Mouse (Mus musculus): Measurements from ENCODE around the gene Vps45. TPM values are rescaled to one million over a fixed set of nuclear protein-coding genes. Genes with fewer than 3 reads are reported as not detected.
A peak's percentile ranks its signal among the peaks of the same experiment; 100 is the strongest.
"Not testable (repeated sequence)": the region's sequence is repeated elsewhere in the genome, so short reads cannot be mapped to it uniquely, and the experiment has no call there.

Vps45 gene
- polyA plus RNA-seq, 1 experiment from 2014 or later: 20.4 TPM

DNA sequence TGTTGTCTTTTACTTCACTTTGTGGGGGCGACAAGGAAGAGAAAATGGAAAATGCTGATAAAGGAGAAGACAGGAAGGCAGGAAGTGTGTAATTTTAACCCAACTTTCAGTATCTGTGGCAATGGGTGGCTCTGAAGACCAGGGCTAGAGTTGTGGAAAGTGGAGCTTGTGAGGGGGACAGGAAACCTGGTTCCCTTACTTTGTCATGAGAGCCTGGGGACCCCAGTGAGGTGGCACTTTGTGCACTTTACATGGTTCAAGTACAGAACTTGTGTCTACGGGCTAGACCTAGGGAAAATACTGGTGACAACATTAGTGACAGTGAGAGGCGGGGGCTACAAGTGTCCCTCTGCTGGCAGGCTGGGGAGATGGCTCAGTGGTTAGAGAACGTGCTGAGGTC, 71.3 kb downstream of the Vps45 start:
- Histone ChIP-seq H3K36me3 (ENCODE audit: control insufficient read depth, insufficient read depth, low read length) (peaks cover 27% of the 10 kb centered on the region), H3K27me3 (ENCODE audit: control insufficient read depth, insufficient read depth, low read length) (no peaks in the 10 kb centered on the region), H3K4me1 (ENCODE audit: control insufficient read depth, insufficient read depth, low read length) (peaks cover 52% of the 10 kb centered on the region), H3K4me3 (ENCODE audit: low read depth, low read length) (no peak overlapping the region), H3K27ac (ENCODE audit: low read depth, low read length) (peak overlapping the region; percentile 36), H3K9ac (ENCODE audit: low read depth, low read length) (no peak overlapping the region), H3K4me2 (no peak overlapping the region), H3K9me3 (replicated peaks; ENCODE audit: control insufficient read depth, low read length) (no peaks in the 10 kb centered on the region)
- ATAC-seq (replicated peaks; ENCODE audit: insufficient number of reproducible peaks, low FRiP score, low TSS enrichment): no peak
- 57% methylated on average over 4 of the region's 4 CpGs for WGBS (ENCODE audit: insufficient replicate concordance)

DNA sequence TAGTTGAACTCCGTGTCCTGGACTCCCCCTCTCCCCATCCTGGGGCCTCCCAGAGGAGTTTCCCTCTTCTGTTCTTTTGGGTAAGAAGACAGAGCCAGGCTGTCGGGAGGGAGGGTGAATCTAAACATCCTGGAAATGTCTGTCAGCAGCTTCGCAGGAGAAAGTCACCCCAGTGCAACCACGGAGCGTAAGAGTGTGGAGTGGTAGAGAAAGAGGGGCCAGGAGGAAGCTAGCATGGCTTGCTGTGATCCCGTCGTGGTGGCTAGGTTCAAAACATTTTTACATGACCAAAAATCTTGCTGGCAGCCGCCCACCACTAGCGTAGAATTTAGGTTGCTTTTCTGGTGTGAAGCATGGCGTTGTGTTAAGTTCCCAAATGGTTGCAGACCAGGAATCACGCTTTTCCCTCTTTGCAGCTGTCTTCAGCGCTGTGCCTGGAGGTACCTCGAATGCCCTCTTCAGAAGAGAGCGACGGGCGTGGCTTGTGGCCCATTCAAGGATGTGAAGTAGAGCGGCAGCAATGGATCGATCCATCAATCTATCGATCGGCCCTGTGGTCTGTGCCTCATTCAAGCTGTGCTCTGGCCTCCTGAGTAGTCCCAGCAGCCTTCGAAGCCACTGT, 72.2 kb downstream of the Vps45 start:
- Histone ChIP-seq H3K36me3 (ENCODE audit: control insufficient read depth, insufficient read depth, low read length) (peaks cover 20% of the 10 kb centered on the region), H3K4me1 (ENCODE audit: control insufficient read depth, insufficient read depth, low read length) (peaks cover 47% of the 10 kb centered on the region), H3K9me3 (replicated peaks; ENCODE audit: control insufficient read depth, low read length) (no peaks in the 10 kb centered on the region), H3K4me2 (peak overlapping the region; percentile 61), H3K9ac (ENCODE audit: low read depth, low read length) (peak overlapping the region; percentile 72), H3K27ac (ENCODE audit: low read depth, low read length) (peak overlapping the region; percentile 99), H3K27me3 (ENCODE audit: control insufficient read depth, insufficient read depth, low read length) (no peaks in the 10 kb centered on the region), H3K4me3 (ENCODE audit: low read depth, low read length) (peak overlapping the region; percentile 25)
- WGBS (ENCODE audit: insufficient replicate concordance): 2% methylated on average over 21 of the region's 21 CpGs
- ATAC-seq (replicated peaks; ENCODE audit: insufficient number of reproducible peaks, low FRiP score, low TSS enrichment): peak; percentile 35; the same call in 1 of the 2 replicates

DNA sequence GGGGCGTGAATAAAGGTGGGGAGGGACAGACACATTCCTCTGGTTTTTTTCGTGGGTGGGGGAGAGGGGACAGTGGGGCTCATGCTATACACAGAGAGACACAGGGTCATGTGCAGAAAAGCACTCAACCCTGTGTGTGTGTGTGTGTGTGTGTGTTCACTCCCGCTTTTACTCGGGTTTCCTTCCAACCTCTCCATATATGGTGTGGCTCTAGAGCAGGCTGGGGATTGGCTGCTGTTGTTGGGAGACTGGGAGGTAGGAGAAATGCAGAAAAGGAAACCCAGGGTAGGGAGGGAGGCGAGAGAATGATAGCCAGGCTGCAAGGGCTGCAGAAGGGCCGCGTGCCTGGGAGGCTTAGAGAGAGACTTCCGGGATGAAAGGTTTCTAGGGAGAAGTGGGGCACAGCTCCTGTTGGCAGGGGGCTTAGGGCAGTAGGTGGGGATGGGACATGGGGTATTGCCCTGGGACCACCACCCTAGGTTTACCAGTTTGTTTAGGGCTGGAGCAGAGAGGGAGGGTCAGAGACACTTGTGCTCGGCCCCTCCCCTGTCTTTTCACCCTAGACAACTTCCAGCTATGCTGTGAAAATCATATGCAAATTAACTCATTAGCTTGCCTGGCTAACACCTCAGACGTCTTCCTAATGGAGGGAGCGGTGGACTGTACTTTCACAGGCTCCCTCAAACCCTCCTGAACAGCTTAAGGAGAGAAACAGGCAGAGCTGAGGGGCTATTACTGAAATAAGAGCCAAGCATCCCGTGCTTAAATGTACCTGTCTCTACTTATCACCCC, 72.9 kb downstream of the Vps45 start:
- Histone ChIP-seq H3K27me3 (ENCODE audit: control insufficient read depth, insufficient read depth, low read length) (no peaks in the 10 kb centered on the region), H3K4me2 (peak overlapping the region; percentile 61), H3K9me3 (replicated peaks; ENCODE audit: control insufficient read depth, low read length) (no peaks in the 10 kb centered on the region), H3K36me3 (ENCODE audit: control insufficient read depth, insufficient read depth, low read length) (peaks cover 13% of the 10 kb centered on the region), H3K27ac (ENCODE audit: low read depth, low read length) (peak overlapping the region; percentile 99), H3K4me3 (ENCODE audit: low read depth, low read length) (peak overlapping the region; percentile 25), H3K9ac (ENCODE audit: low read depth, low read length) (peak overlapping the region; percentile 72), H3K4me1 (ENCODE audit: control insufficient read depth, insufficient read depth, low read length) (peaks cover 47% of the 10 kb centered on the region)
- ATAC-seq (replicated peaks; ENCODE audit: insufficient number of reproducible peaks, low FRiP score, low TSS enrichment): peak; percentile 86
- 2% methylated on average over 12 of the region's 12 CpGs for WGBS (ENCODE audit: insufficient replicate concordance)

DNA sequence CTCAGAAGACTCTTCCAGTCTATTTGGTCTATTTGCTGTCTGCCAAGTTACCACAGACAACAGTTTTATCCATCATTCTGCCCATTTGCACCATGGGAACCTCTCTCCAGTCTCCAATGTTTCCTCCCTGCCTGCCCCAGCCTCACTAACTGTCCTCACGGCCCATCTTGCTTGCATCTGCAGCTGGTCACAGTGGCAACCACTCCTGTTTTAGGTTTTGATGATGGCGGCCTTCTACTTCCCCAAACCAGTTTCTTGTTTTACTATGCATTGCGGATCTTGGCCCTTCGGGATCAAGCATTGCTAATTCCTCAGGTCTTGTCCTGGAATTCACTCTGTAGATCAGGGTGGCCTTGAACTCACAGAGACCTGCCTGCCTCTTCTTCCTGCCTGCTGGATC, 76.1 kb downstream of the Vps45 start:
- WGBS (ENCODE audit: insufficient replicate concordance): 83% methylated on average over 4 of the region's 4 CpGs
- Histone ChIP-seq H3K36me3 (ENCODE audit: control insufficient read depth, insufficient read depth, low read length) (no peaks in the 10 kb centered on the region), H3K4me1 (ENCODE audit: control insufficient read depth, insufficient read depth, low read length) (peaks cover 27% of the 10 kb centered on the region), H3K27me3 (ENCODE audit: control insufficient read depth, insufficient read depth, low read length) (no peaks in the 10 kb centered on the region), H3K9ac (ENCODE audit: low read depth, low read length) (no peak overlapping the region), H3K4me2 (no peak overlapping the region), H3K4me3 (ENCODE audit: low read depth, low read length) (no peak overlapping the region), H3K27ac (ENCODE audit: low read depth, low read length) (no peak overlapping the region), H3K9me3 (replicated peaks; ENCODE audit: control insufficient read depth, low read length) (no peaks in the 10 kb centered on the region)
- ATAC-seq (replicated peaks; ENCODE audit: insufficient number of reproducible peaks, low FRiP score, low TSS enrichment): no peak

DNA sequence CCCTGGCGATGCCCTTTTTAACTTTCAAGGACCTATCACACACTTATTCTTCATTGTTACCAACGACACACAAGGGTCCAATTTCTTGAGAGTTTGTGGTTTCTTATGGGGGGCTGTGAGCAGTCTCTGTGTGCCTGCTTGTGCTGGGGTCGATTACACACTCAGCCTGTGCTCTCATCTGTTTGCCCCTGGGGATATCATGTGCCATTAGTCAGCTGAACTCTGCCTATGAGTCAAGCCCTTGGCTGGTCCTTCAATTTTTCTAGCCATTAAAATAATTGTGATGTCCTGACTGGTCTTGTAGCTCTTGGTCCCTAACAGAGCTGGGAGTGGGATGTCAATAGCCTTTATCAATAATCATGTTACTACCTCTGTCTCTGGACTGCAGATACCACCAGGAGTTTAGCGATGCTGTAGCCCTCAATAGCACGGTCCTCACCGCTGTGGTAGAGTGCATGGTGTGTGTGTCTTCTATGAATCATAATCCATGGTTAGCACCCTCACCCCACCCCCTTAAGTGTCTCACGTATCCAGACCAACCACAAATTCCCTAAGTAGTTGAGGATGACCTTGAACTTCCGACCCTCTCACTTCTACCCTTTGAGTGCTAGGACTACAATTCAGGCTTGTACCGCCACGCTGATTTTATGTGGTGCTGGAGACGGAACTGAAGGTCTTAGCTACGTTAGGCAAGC, 77.8 kb downstream of the Vps45 start:
- H3K4me2 ChIP-seq: no peak overlapping the region
- whole genome bisulfite sequencing (ENCODE audit: insufficient replicate concordance): 81% methylated on average over 12 of the region's 12 CpGs
- no peak for ATAC-seq (replicated peaks; ENCODE audit: insufficient number of reproducible peaks, low FRiP score, low TSS enrichment)
- no peak overlapping the region for H3K9ac ChIP-seq (ENCODE audit: low read depth, low read length)
- H3K9me3 ChIP-seq (replicated peaks; ENCODE audit: control insufficient read depth, low read length): no peaks in the 10 kb centered on the region
- no peaks in the 10 kb centered on the region for H3K36me3 ChIP-seq (ENCODE audit: control insufficient read depth, insufficient read depth, low read length)
- peaks cover 10% of the 10 kb centered on the region for H3K4me1 ChIP-seq (ENCODE audit: control insufficient read depth, insufficient read depth, low read length)
- no peak overlapping the region for H3K4me3 ChIP-seq (ENCODE audit: low read depth, low read length)
- H3K27ac ChIP-seq (ENCODE audit: low read depth, low read length): no peak overlapping the region
- no peaks in the 10 kb centered on the region for H3K27me3 ChIP-seq (ENCODE audit: control insufficient read depth, insufficient read depth, low read length)

DNA sequence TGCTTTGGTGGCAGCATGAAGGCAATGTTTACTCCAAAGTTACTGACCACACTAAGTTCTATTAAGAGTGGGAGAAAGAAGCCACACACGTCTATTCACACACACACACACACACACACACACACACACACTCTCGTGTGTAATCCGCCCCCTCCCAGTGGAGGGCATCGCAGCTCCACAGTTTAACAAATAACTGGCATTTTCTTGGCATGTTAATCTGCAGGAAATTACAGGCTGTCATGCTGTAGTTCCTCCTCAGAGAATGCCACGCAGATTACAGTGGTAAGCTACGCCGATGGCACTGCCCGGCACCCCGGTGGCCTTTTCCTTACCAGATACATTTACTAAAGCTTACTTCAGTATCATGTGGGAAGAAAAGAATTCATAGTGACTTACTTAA, 80.0 kb downstream of the Vps45 start:
- ATAC-seq (replicated peaks; ENCODE audit: insufficient number of reproducible peaks, low FRiP score, low TSS enrichment): no peak
- Histone ChIP-seq H3K27me3 (ENCODE audit: control insufficient read depth, insufficient read depth, low read length) (peaks cover 6% of the 10 kb centered on the region; the same call in 1 of the 2 replicates), H3K36me3 (ENCODE audit: control insufficient read depth, insufficient read depth, low read length) (no peaks in the 10 kb centered on the region), H3K9ac (ENCODE audit: low read depth, low read length) (no peak overlapping the region), H3K4me2 (no peak overlapping the region), H3K9me3 (replicated peaks; ENCODE audit: control insufficient read depth, low read length) (no peaks in the 10 kb centered on the region), H3K27ac (ENCODE audit: low read depth, low read length) (no peak overlapping the region), H3K4me1 (ENCODE audit: control insufficient read depth, insufficient read depth, low read length) (no peaks in the 10 kb centered on the region), H3K4me3 (ENCODE audit: low read depth, low read length) (no peak overlapping the region)
- WGBS (ENCODE audit: insufficient replicate concordance): 86% methylated on average over 9 of the region's 9 CpGs

DNA sequence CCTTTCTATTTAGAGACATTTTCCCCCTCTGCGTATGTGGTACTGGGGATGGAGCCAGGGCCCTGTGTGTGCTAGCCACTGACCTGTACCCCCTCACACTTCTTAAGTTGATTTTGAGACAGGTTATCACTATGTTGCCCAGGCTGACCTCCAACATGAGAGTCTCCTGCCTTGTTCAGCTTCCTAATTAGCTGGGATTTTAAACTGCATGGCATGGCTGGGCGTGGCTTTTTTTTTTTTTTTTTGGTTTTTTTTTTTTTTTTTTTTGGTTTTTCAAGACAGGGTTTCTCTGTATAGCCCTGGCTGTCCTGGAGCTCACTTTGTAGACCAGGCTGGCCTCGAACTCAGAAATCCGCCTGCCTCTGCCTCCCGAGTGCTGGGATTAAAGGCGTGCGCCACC, 80.7 kb downstream of the Vps45 start:
- 89% methylated on average over 7 of the region's 7 CpGs for WGBS (ENCODE audit: insufficient replicate concordance)
- not testable (repeated sequence) for H3K27ac ChIP-seq (ENCODE audit: low read depth, low read length); ATAC-seq (replicated peaks; ENCODE audit: insufficient number of reproducible peaks, low FRiP score, low TSS enrichment)

DNA sequence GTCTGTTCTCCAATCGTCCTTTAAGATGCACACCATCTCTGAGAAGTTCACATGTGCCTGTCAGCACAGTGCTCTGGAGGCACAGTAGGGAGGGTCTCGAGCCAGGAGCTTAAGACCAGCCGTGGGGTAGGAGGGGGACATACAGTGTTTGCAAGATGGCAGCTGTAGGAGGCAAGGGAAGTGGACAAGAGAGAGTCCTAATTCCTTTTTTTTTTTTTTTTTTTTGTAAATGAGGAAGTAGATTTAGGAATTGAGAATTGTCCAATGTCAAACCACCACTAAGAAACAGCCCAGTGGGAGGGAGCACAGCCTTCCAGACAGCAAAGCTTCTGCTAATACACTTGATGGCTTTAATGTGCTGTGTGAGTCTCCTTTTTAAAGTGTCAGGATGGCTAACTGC, 81.2 kb downstream of the Vps45 start:
- Histone ChIP-seq H3K9me3 (replicated peaks; ENCODE audit: control insufficient read depth, low read length) (no peaks in the 10 kb centered on the region), H3K27me3 (ENCODE audit: control insufficient read depth, insufficient read depth, low read length) (peaks cover 7% of the 10 kb centered on the region; the same call in 1 of the 2 replicates), H3K9ac (ENCODE audit: low read depth, low read length) (no peak overlapping the region), H3K4me1 (ENCODE audit: control insufficient read depth, insufficient read depth, low read length) (peaks cover 4% of the 10 kb centered on the region), H3K4me3 (ENCODE audit: low read depth, low read length) (no peak overlapping the region), H3K4me2 (no peak overlapping the region), H3K27ac (ENCODE audit: low read depth, low read length) (no peak overlapping the region), H3K36me3 (ENCODE audit: control insufficient read depth, insufficient read depth, low read length) (no peaks in the 10 kb centered on the region)
- WGBS (ENCODE audit: insufficient replicate concordance): 57% methylated on average over 3 of the region's 3 CpGs
- ATAC-seq (replicated peaks; ENCODE audit: insufficient number of reproducible peaks, low FRiP score, low TSS enrichment): no peak

More for the DNA sequence above, 80.7 kb downstream of the Vps45 start:
- not testable (repeated sequence) for H3K4me3 ChIP-seq (ENCODE audit: low read depth, low read length); H3K9me3 ChIP-seq (replicated peaks; ENCODE audit: control insufficient read depth, low read length); H3K4me1 ChIP-seq (ENCODE audit: control insufficient read depth, insufficient read depth, low read length); H3K27me3 ChIP-seq (ENCODE audit: control insufficient read depth, insufficient read depth, low read length); H3K4me2 ChIP-seq; H3K9ac ChIP-seq (ENCODE audit: low read depth, low read length); H3K36me3 ChIP-seq (ENCODE audit: control insufficient read depth, insufficient read depth, low read length)

All from heart, embryonic 11.5 days (tissue).